Comparison of ENCODE assay signal across 20 mouse cellular contexts in the genomic region with DNA sequence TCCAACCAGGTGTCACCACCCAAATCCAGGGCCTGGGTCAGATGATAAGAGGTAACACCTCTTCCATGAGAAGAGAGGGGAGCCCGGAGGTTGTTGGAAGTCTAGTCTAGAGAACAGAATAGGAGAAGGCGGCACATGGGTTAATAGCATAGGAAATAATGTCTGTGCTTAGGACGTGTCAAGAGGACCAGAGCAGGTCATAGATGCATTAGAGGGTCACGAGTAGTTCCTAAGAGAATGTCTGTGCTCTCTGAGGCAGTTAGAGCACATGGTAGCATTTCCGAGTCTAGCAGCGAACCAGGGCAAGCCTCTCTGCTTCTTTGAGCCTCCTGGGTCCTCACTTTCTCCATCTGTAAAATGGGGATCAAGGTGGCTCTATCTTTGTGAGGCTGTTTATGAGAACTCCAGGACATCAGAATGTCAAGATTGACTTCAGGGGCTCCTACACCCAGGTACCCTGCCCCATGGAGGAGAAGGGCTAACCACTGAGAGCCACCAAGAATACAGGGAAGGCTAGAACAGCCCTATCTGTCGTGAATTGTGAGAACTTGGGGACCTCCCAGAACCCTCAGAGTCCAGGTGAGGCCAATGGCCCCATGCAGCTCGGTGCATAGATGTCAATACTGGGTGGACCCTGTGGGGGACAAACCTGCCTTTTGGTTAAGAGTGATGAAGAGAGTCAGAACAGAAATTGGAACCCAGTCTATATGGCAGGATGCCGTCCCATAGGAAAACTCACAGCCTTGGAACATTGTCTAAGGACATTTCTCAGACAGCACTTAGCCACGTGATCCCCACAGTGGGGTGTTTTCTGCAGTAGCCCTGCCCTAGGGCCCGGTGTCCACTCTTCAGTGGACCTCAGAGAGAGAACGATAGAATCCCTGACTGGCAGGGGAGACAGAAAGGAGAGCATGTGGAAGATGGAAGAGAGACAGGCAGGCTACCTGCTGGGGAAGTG. TPM values are rescaled to one million over a fixed set of nuclear protein-coding genes. Genes with fewer than 3 reads are reported as not detected.
A peak's percentile ranks its signal among the peaks of the same experiment; 100 is the strongest.
DNase-seq lines count a peak whose midpoint lies in the region; ATAC-seq and TF ChIP-seq lines count a peak whose summit lies in the region.
"Had no signal": no experiment of that assay in that cellular context is flagged by ENCODE, and none has a peak within 500 bp of the region (broad histone marks: within the 10 kb centered on the region; RNA-seq: fewer than 3 reads in every experiment).

No protein-coding gene starts in this region.

- H3K27ac ChIP-seq in spleen, adult 2 months (ENCODE audit: insufficient read depth, low read length): peak overlapping the region; percentile 97
- H3K27ac ChIP-seq in bone marrow, adult 2 months (ENCODE audit: control insufficient read depth, insufficient read depth, low read depth, low read length, poor library complexity): peak overlapping the region; percentile 56
- peak overlapping the region; percentile 53; the same call in 1 of the 2 replicates for H3K27ac ChIP-seq in small intestine, adult 2 months (ENCODE audit: insufficient read depth, low read depth, low read length)
- no peak overlapping the region for H3K27ac ChIP-seq in midbrain, embryonic 13.5 days
- no peak overlapping the region for H3K27ac ChIP-seq in stomach, postnatal 0 days (replicated peaks)
- H3K27ac ChIP-seq: embryonic facial prominence, embryonic 12.5 days; forebrain, embryonic 15.5 days; heart, embryonic 10.5 days; hindbrain, embryonic 10.5 days; hindbrain, embryonic 14.5 days had no signal

- no peak for ATAC-seq in midbrain, embryonic 13.5 days
- ATAC-seq in stomach, postnatal 0 days (ENCODE audit: low FRiP score, low TSS enrichment): no peak
- ATAC-seq: forebrain, embryonic 15.5 days; Patski had no signal

- H3K9ac ChIP-seq in midbrain, embryonic 13.5 days (replicated peaks): no peak overlapping the region
- no peak overlapping the region for H3K9ac ChIP-seq in stomach, postnatal 0 days (ENCODE audit: low read length)
- H3K9ac ChIP-seq: embryonic facial prominence, embryonic 12.5 days; forebrain, embryonic 15.5 days; hindbrain, embryonic 14.5 days had no signal

- H3K36me3 ChIP-seq in spleen, adult 2 months (ENCODE audit: control insufficient read depth, insufficient read depth, low read length): peaks cover 5% of the 10 kb centered on the region
- no peaks in the 10 kb centered on the region for H3K36me3 ChIP-seq in small intestine, adult 2 months (ENCODE audit: control insufficient read depth, insufficient read depth, low read length)
- no peaks in the 10 kb centered on the region for H3K36me3 ChIP-seq in midbrain, embryonic 13.5 days
- H3K36me3 ChIP-seq in stomach, postnatal 0 days (ENCODE audit: control insufficient read depth, insufficient read depth, low read length): no peaks in the 10 kb centered on the region
- H3K36me3 ChIP-seq: embryonic facial prominence, embryonic 12.5 days; forebrain, embryonic 15.5 days; heart, embryonic 10.5 days; hindbrain, embryonic 10.5 days had no signal

- intact Hi-C loops in heart, postnatal 25 days (cut with DNase I): no loop called here

- TF ChIP-seq EP300 in stomach, postnatal 0 days (optimal IDR thresholded peaks at IDR 0.05): no peak

- no peaks in the 10 kb centered on the region for H3K9me3 ChIP-seq in midbrain, embryonic 13.5 days
- H3K9me3 ChIP-seq in stomach, postnatal 0 days (ENCODE audit: control insufficient read depth, low read length): no peaks in the 10 kb centered on the region
- H3K9me3 ChIP-seq: forebrain, embryonic 15.5 days; heart, embryonic 10.5 days; hindbrain, embryonic 10.5 days had no signal

- no peak for TF ChIP-seq CTCF in spleen, adult 2 months (IDR thresholded peaks at IDR 0.05; ENCODE audit: extremely low read depth, insufficient read depth, insufficient read length, insufficient replicate concordance)
- no peak for TF ChIP-seq CTCF in bone marrow, adult 2 months (IDR thresholded peaks at IDR 0.05; ENCODE audit: control insufficient read depth, insufficient read depth, low read length)
- no peak for TF ChIP-seq CTCF in small intestine, adult 2 months (IDR thresholded peaks at IDR 0.05; ENCODE audit: extremely low read depth, insufficient read length, insufficient replicate concordance, low read depth, low read length)
- TF ChIP-seq CTCF in stomach, postnatal 0 days (IDR thresholded peaks at IDR 0.05; ENCODE audit: low read depth): no peak

- 47% methylated on average over 12 of the region's 12 CpGs for WGBS in spleen, adult 2 months
- WGBS in bone marrow, adult 2 months: 77% methylated on average over 12 of the region's 12 CpGs
- 68% methylated on average over 12 of the region's 12 CpGs for WGBS in small intestine, adult 2 months
- WGBS in midbrain, embryonic 13.5 days: 81% methylated on average over 12 of the region's 12 CpGs
- WGBS in stomach, postnatal 0 days: 78% methylated on average over 12 of the region's 12 CpGs

- H3K4me2 ChIP-seq in midbrain, embryonic 13.5 days (replicated peaks): no peak overlapping the region
- no peak overlapping the region for H3K4me2 ChIP-seq in stomach, postnatal 0 days (replicated peaks; ENCODE audit: low read depth)
- H3K4me2 ChIP-seq: embryonic facial prominence, embryonic 12.5 days; forebrain, embryonic 15.5 days; hindbrain, embryonic 14.5 days had no signal

- DNase-seq in heart, adult 11 months: peak; percentile 81
- DNase-seq in heart, postnatal 25 days (ENCODE audit: low spot score): no peak
- DNase-seq in spleen, adult 2 months (ENCODE audit: low read depth in 1 of 2, low spot score in 2 of 2): no peak
- no peak for DNase-seq in spleen, postnatal 10 days (ENCODE audit: low spot score in 2 of 2)
- DNase-seq in stomach, postnatal 0 days (ENCODE audit: low spot score): no peak
- DNase-seq: adrenal gland, postnatal 14 days; cerebellum, adult 2 months; cerebellum, postnatal 10 days; gastrocnemius, postnatal 10 days; heart, postnatal 14 days had no signal

- peaks cover 34% of the 10 kb centered on the region; the same call in 1 of the 2 replicates for H3K4me1 ChIP-seq in spleen, adult 2 months (ENCODE audit: control insufficient read depth, insufficient read depth, insufficient read length)
- H3K4me1 ChIP-seq in bone marrow, adult 2 months (ENCODE audit: control insufficient read depth, insufficient read depth, low read length): peaks cover 24% of the 10 kb centered on the region
- H3K4me1 ChIP-seq in small intestine, adult 2 months (ENCODE audit: control insufficient read depth, insufficient read depth, insufficient read length, low read length): 0 out of 2 replicates have a peak, but pooled peaks cover 3% of the 10 kb centered on the region
- no peaks in the 10 kb centered on the region for H3K4me1 ChIP-seq in midbrain, embryonic 13.5 days (replicated peaks)
- no peaks in the 10 kb centered on the region for H3K4me1 ChIP-seq in stomach, postnatal 0 days (replicated peaks; ENCODE audit: control insufficient read depth, insufficient read depth)
- H3K4me1 ChIP-seq: embryonic facial prominence, embryonic 12.5 days; forebrain, embryonic 15.5 days had no signal

- H3K27me3 ChIP-seq in spleen, adult 2 months (ENCODE audit: control insufficient read depth, insufficient read depth, low read length): no peaks in the 10 kb centered on the region
- no peaks in the 10 kb centered on the region for H3K27me3 ChIP-seq in small intestine, adult 2 months (ENCODE audit: control insufficient read depth, insufficient read depth, low read length)
- no peaks in the 10 kb centered on the region for H3K27me3 ChIP-seq in midbrain, embryonic 13.5 days
- no peaks in the 10 kb centered on the region for H3K27me3 ChIP-seq in stomach, postnatal 0 days (ENCODE audit: control insufficient read depth, insufficient read depth, low read length)
- H3K27me3 ChIP-seq: embryonic facial prominence, embryonic 12.5 days; forebrain, embryonic 15.5 days had no signal

- peak overlapping the region; percentile 75 for H3K4me3 ChIP-seq in spleen, adult 2 months (ENCODE audit: extremely low read depth, insufficient read depth, insufficient read length)
- peak overlapping the region; percentile 50 for H3K4me3 ChIP-seq in bone marrow, adult 2 months (replicated peaks; ENCODE audit: control insufficient read depth, low read depth, low read length)
- H3K4me3 ChIP-seq in small intestine, adult 2 months (ENCODE audit: low read depth, low read length): peak overlapping the region; percentile 38
- H3K4me3 ChIP-seq in midbrain, embryonic 13.5 days (replicated peaks): no peak overlapping the region
- H3K4me3 ChIP-seq in stomach, postnatal 0 days (ENCODE audit: low read depth, low read length): no peak overlapping the region
- H3K4me3 ChIP-seq: embryonic facial prominence, embryonic 12.5 days; forebrain, embryonic 15.5 days; heart, embryonic 10.5 days; hindbrain, embryonic 10.5 days had no signal

- no peak for TF ChIP-seq POLR2A in spleen, adult 2 months (IDR thresholded peaks at IDR 0.05; ENCODE audit: low read depth, low read length)
- no peak for TF ChIP-seq POLR2A in bone marrow, adult 2 months (IDR thresholded peaks at IDR 0.05; ENCODE audit: borderline replicate concordance, control insufficient read depth, low read depth, low read length)
- TF ChIP-seq POLR2A in small intestine, adult 2 months (IDR thresholded peaks at IDR 0.05; ENCODE audit: low read depth, low read length): no peak

RNA-seq across cellular contexts. Expression of a gene that starts 1.4 kb away (rescaled TPM):
- under 1 TPM; 0.29 to 0.67 TPM for total RNA-seq in heart, postnatal 25 days (2021)
- polyA plus RNA-seq in spleen, adult 2 months (2012; rRNA removed): 138 and 180 TPM in 2 replicates
- polyA plus RNA-seq in bone marrow, adult 2 months (2011; ENCODE audit: insufficient read depth, insufficient read length, low replicate concordance, missing spikeins): 21.8 and 39.9 TPM in 2 replicates
- polyA plus RNA-seq in small intestine, adult 2 months (2012; rRNA removed): 9.4 and 13.4 TPM in 2 replicates
- 0.31 and 0.48 TPM in 2 replicates for polyA plus RNA-seq in midbrain, embryonic 13.5 days (2015; fragmentation: Nextera tagmentation; extraction: Ambion mirVana)
- polyA plus RNA-seq in stomach, postnatal 0 days (2015; fragmentation: Nextera tagmentation; extraction: Ambion mirVana): 0.29 and 0.45 TPM in 2 replicates
- polyA plus RNA-seq: heart, embryonic 14.5 days; Patski had no signal

RNA-seq across cellular contexts. Expression of a gene that starts 52.7 kb away (rescaled TPM):
- 10 to 100 TPM; 13.3 to 18.6 TPM for total RNA-seq in heart, postnatal 25 days (2021)
- polyA plus RNA-seq in spleen, adult 2 months (2012; rRNA removed): 83.4 and 91.5 TPM in 2 replicates
- polyA plus RNA-seq in bone marrow, adult 2 months (2011; ENCODE audit: insufficient read depth, insufficient read length, low replicate concordance, missing spikeins): 10.9 and 23.0 TPM in 2 replicates
- polyA plus RNA-seq in small intestine, adult 2 months (2012; rRNA removed): 31.8 and 51.7 TPM in 2 replicates
- 3.0 and 3.9 TPM in 2 replicates for polyA plus RNA-seq in midbrain, embryonic 13.5 days (2015; fragmentation: Nextera tagmentation; extraction: Ambion mirVana)
- 13.4 and 13.9 TPM in 2 replicates for polyA plus RNA-seq in stomach, postnatal 0 days (2015; fragmentation: Nextera tagmentation; extraction: Ambion mirVana)

Comparison
In these comparisons a context has a peak if more than half of its experiments do, and no peak if none do; other contexts are left out.
1. H3K27ac ChIP-seq: peak in spleen, adult 2 months (single experiment), bone marrow, adult 2 months (single experiment) and small intestine, adult 2 months (single experiment); none in midbrain, embryonic 13.5 days (single experiment) and stomach, postnatal 0 days (single experiment).
2. H3K4me3 ChIP-seq: peak in spleen, adult 2 months (single experiment), bone marrow, adult 2 months (single experiment) and small intestine, adult 2 months (single experiment); none in midbrain, embryonic 13.5 days (single experiment) and stomach, postnatal 0 days (single experiment).